ENCODE assay signal across 24 mouse cellular contexts in the genomic region with DNA sequence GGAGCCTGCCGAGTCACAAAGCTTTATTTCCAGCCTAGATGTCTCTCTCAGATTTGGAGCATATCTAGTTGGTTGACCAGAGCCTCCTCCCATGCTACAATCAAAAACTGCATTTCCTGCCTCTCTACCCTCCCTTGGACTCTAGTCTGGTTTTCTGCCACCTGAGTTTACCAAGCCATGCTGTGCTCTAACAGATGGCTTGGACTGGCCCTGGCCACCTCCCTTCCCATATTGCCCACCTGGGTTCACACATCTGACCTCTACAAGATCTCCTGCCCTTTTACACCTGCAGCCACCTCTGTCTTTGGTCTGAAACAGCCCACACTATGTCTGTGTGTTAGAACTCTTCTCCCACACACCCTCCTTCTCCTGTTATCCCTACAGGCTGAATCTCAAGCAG. TPM values are rescaled to one million over a fixed set of nuclear protein-coding genes. Genes with fewer than 3 reads are reported as not detected.
A peak's percentile ranks its signal among the peaks of the same experiment; 100 is the strongest.
DNase-seq lines count a peak whose midpoint lies in the region; ATAC-seq and TF ChIP-seq lines count a peak whose summit lies in the region.
"Had no signal": no experiment of that assay in that cellular context is flagged by ENCODE, and none has a peak within 500 bp of the region (broad histone marks: within the 10 kb centered on the region; RNA-seq: fewer than 3 reads in every experiment).

No protein-coding gene starts in this region.

- no peak for TF ChIP-seq CTCF in hindbrain, postnatal 0 days (IDR thresholded peaks at IDR 0.05; ENCODE audit: low read depth)

- no peaks in the 10 kb centered on the region for H3K36me3 ChIP-seq in hindbrain, embryonic 13.5 days
- H3K36me3 ChIP-seq in hindbrain, postnatal 0 days (ENCODE audit: insufficient read depth, low read length): no peaks in the 10 kb centered on the region
- H3K36me3 ChIP-seq in forebrain, embryonic 15.5 days: no peaks in the 10 kb centered on the region
- H3K36me3 ChIP-seq: embryonic facial prominence, embryonic 15.5 days; heart, embryonic 10.5 days; heart, embryonic 15.5 days; liver, embryonic 15.5 days; neural tube, embryonic 13.5 days had no signal

- no peaks in the 10 kb centered on the region for H3K9me3 ChIP-seq in hindbrain, embryonic 13.5 days
- H3K9me3 ChIP-seq in hindbrain, postnatal 0 days (ENCODE audit: low read length): no peaks in the 10 kb centered on the region
- no peaks in the 10 kb centered on the region for H3K9me3 ChIP-seq in forebrain, embryonic 15.5 days
- H3K9me3 ChIP-seq: embryonic facial prominence, embryonic 10.5 days; embryonic facial prominence, embryonic 15.5 days; heart, embryonic 10.5 days; heart, embryonic 15.5 days; liver, embryonic 15.5 days; neural tube, embryonic 13.5 days had no signal

- H3K9ac ChIP-seq in hindbrain, embryonic 13.5 days: no peak overlapping the region
- H3K9ac ChIP-seq in hindbrain, postnatal 0 days (replicated peaks; ENCODE audit: low read length): no peak overlapping the region
- H3K9ac ChIP-seq in forebrain, embryonic 15.5 days (replicated peaks): no peak overlapping the region
- H3K9ac ChIP-seq: embryonic facial prominence, embryonic 15.5 days; heart, embryonic 15.5 days; liver, embryonic 15.5 days; lung, embryonic 14.5 days; neural tube, embryonic 13.5 days had no signal

- peaks cover 22% of the 10 kb centered on the region for H3K4me1 ChIP-seq in hindbrain, embryonic 13.5 days (replicated peaks)
- H3K4me1 ChIP-seq in hindbrain, postnatal 0 days (ENCODE audit: insufficient read depth, low read length): peaks cover 9% of the 10 kb centered on the region; the same call in 1 of the 2 replicates
- no peaks in the 10 kb centered on the region for H3K4me1 ChIP-seq in forebrain, embryonic 15.5 days
- H3K4me1 ChIP-seq: liver, embryonic 15.5 days had no signal

- H3K27ac ChIP-seq in hindbrain, embryonic 13.5 days: peak overlapping the region; percentile 14; the same call in 1 of the 2 replicates
- H3K27ac ChIP-seq in hindbrain, postnatal 0 days: no peak overlapping the region
- no peak overlapping the region for H3K27ac ChIP-seq in forebrain, embryonic 15.5 days (replicated peaks)
- H3K27ac ChIP-seq: embryonic facial prominence, embryonic 10.5 days; embryonic facial prominence, embryonic 15.5 days; heart, embryonic 10.5 days; heart, embryonic 15.5 days; kidney, postnatal 0 days; liver, embryonic 15.5 days; neural tube, embryonic 13.5 days had no signal

- no peak for DNase-seq in hindbrain, postnatal 0 days (ENCODE audit: low spot score)
- peak; percentile 43 for DNase-seq in cerebellum, adult 11 months
- peak; percentile 64 for DNase-seq in cerebellum, adult 9-10 months
- peak; percentile 35 to 42 for DNase-seq in cerebellum, postnatal 36 days
- no peak for DNase-seq in B cell, adult 2 months
- DNase-seq: adrenal gland, postnatal 10 days; gastrocnemius, postnatal 25 days; heart, adult 11 months; kidney, adult 8-10 months; kidney, postnatal 4 days; lung, embryonic 14.5 days; lung, postnatal 14 days had no signal

- H3K4me3 ChIP-seq in hindbrain, embryonic 13.5 days: no peak overlapping the region
- no peak overlapping the region for H3K4me3 ChIP-seq in hindbrain, postnatal 0 days (ENCODE audit: low read length)
- no peak overlapping the region for H3K4me3 ChIP-seq in forebrain, embryonic 15.5 days
- H3K4me3 ChIP-seq: embryonic facial prominence, embryonic 10.5 days; embryonic facial prominence, embryonic 15.5 days; heart, embryonic 10.5 days; heart, embryonic 15.5 days; liver, embryonic 15.5 days; neural tube, embryonic 13.5 days had no signal

- H3K4me2 ChIP-seq in hindbrain, embryonic 13.5 days: no peak overlapping the region
- no peak overlapping the region for H3K4me2 ChIP-seq in hindbrain, postnatal 0 days (ENCODE audit: low read depth, low read length)
- no peak overlapping the region for H3K4me2 ChIP-seq in forebrain, embryonic 15.5 days (replicated peaks)
- H3K4me2 ChIP-seq: embryonic facial prominence, embryonic 15.5 days; heart, embryonic 15.5 days; liver, embryonic 15.5 days; lung, embryonic 14.5 days; neural tube, embryonic 13.5 days had no signal

- no peak for ATAC-seq in hindbrain, embryonic 13.5 days (ENCODE audit: low FRiP score)
- ATAC-seq in hindbrain, postnatal 0 days: no peak
- ATAC-seq in forebrain, embryonic 15.5 days (replicated peaks): no peak
- ATAC-seq: forebrain, embryonic 14.5 days; intestine, embryonic 16.5 days; Patski had no signal

- 69% methylated on average over 1 of the region's 1 CpGs for WGBS in hindbrain, embryonic 13.5 days
- 73% methylated on average over 1 of the region's 1 CpGs for WGBS in hindbrain, postnatal 0 days
- WGBS in forebrain, embryonic 15.5 days: 82% methylated on average over 1 of the region's 1 CpGs

- H3K27me3 ChIP-seq in hindbrain, embryonic 13.5 days: no peaks in the 10 kb centered on the region
- H3K27me3 ChIP-seq in hindbrain, postnatal 0 days (ENCODE audit: insufficient read depth, low read length): no peaks in the 10 kb centered on the region
- no peaks in the 10 kb centered on the region for H3K27me3 ChIP-seq in forebrain, embryonic 15.5 days
- H3K27me3 ChIP-seq: embryonic facial prominence, embryonic 15.5 days; heart, embryonic 15.5 days; liver, embryonic 15.5 days; neural tube, embryonic 13.5 days; Patski had no signal

RNA-seq across cellular contexts. Expression of gene Map2k5, which starts 29.6 kb away (rescaled TPM):
- 36.3 and 37.4 TPM in 2 replicates for polyA plus RNA-seq in hindbrain, embryonic 13.5 days (2015; fragmentation: Nextera tagmentation; extraction: Ambion mirVana)
- 19.6 and 22.4 TPM in 2 replicates for total RNA-seq in hindbrain, postnatal 0 days (2014; rRNA removed)
- polyA plus RNA-seq in hindbrain, postnatal 0 days (2015; fragmentation: Nextera tagmentation; extraction: Ambion mirVana): 31.2 and 33.1 TPM in 2 replicates
- 38.0 and 39.8 TPM in 2 replicates for polyA plus RNA-seq in forebrain, embryonic 15.5 days (2015; fragmentation: Nextera tagmentation; extraction: Ambion mirVana)

RNA-seq across cellular contexts. Expression of gene 2300009A05Rik, which starts 50.9 kb away (rescaled TPM):
- polyA plus RNA-seq in hindbrain, embryonic 13.5 days (2015; fragmentation: Nextera tagmentation; extraction: Ambion mirVana): 68.5 and 69.1 TPM in 2 replicates
- 44.4 and 52.2 TPM in 2 replicates for total RNA-seq in hindbrain, postnatal 0 days (2014; rRNA removed)
- 89.7 and 94.7 TPM in 2 replicates for polyA plus RNA-seq in hindbrain, postnatal 0 days (2015; fragmentation: Nextera tagmentation; extraction: Ambion mirVana)
- polyA plus RNA-seq in forebrain, embryonic 15.5 days (2015; fragmentation: Nextera tagmentation; extraction: Ambion mirVana): 66.1 and 69.8 TPM in 2 replicates

Comparison
In these comparisons a context has a peak if more than half of its experiments do, and no peak if none do; other contexts are left out.
1. DNase-seq: peak in cerebellum, adult 11 months (single experiment), cerebellum, adult 9-10 months (single experiment) and cerebellum, postnatal 36 days (2 of 2); none in hindbrain, postnatal 0 days (single experiment) and B cell, adult 2 months (0 of 2).